Mouse (Mus musculus) liver, embryonic 14.5 days (tissue): ENCODE data around the gene Gdf9.
A peak's percentile ranks its signal among the peaks of the same experiment; 100 is the strongest.

Experiments
- CTCF ChIP-seq: IDR thresholded peaks from 2 replicates; pipeline ENCODE4 v1.5.1; 2016; ENCODE audit warnings: antibody characterized with exemption, low read depth, control low read depth
- EP300 ChIP-seq: IDR thresholded peaks from 2 replicates; pipeline ENCODE4 v1.6.1; 2016; ENCODE audit warnings: antibody characterized with exemption, low read depth

DNA sequence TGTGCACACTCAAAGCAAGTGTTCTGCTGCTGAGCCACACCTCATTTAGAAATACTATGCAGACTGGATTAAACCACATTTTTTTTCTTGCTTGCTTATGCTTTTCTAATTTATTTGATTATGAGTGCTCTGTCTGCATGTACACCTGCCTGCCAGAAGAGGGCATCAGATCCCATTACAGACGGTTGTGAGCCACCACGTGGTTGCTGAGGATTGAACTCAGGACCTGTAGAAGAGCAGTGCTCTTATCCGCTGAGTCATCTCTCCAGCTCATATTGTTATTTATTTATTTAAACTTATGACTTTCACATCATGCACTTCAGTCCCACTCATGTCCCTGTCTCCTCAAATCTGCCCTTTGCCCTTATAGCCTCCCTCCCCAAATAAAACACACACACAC, 54.9 kb downstream of the Gdf9 start:
- peak; percentile 83 for TF ChIP-seq CTCF
- no peak for TF ChIP-seq EP300
